Mouse (Mus musculus): ENCODE data around the gene Tmcc2.
A peak's percentile ranks its signal among the peaks of the same experiment; 100 is the strongest.

Tmcc2 gene

GRCm38 (mm10) chr1:132389886-132390585 is 1.0 kb downstream of the Tmcc2 start:
- ATAC-seq (ENCODE audit: low TSS enrichment): 0 out of 2 replicates have a peak, but pooled peaks have one; percentile 18

- ATAC-seq (ENCODE audit: low TSS enrichment): no peak
Observed at GRCm38 (mm10) chr1:132388813-132389803, 2.0 kb downstream of the Tmcc2 start.

- 0 out of 2 replicates have a peak, but pooled peaks have one; percentile 17 for ATAC-seq (ENCODE audit: low TSS enrichment)
Observed at GRCm38 (mm10) chr1:132387943-132388342, 3.1 kb downstream of the Tmcc2 start.

GRCm38 (mm10) chr1:132386266-132386665 is 4.8 kb downstream of the Tmcc2 start:
- ATAC-seq (ENCODE audit: low TSS enrichment): peak; percentile 60

- ATAC-seq (ENCODE audit: low TSS enrichment): no peak
Observed at GRCm38 (mm10) chr1:132385711-132386110, 5.4 kb downstream of the Tmcc2 start.

GRCm38 (mm10) chr1:132385266-132385665 is 5.8 kb downstream of the Tmcc2 start:
- no peak for ATAC-seq (ENCODE audit: low TSS enrichment)

GRCm38 (mm10) chr1:132384001-132384554 is 7.0 kb downstream of the Tmcc2 start:
- no peak; the same call in 1 of the 2 replicates for ATAC-seq (ENCODE audit: low TSS enrichment)

- no peak for ATAC-seq (ENCODE audit: low TSS enrichment)
Observed at GRCm38 (mm10) chr1:132381929-132382328, 9.2 kb downstream of the Tmcc2 start.

GRCm38 (mm10) chr1:132380550-132381100 is 10.5 kb downstream of the Tmcc2 start:
- no peak for ATAC-seq (ENCODE audit: low TSS enrichment)

- ATAC-seq (ENCODE audit: low TSS enrichment): no peak
Observed at GRCm38 (mm10) chr1:132377811-132378210, 13.3 kb downstream of the Tmcc2 start.

- ATAC-seq (ENCODE audit: low TSS enrichment): no peak
Observed at GRCm38 (mm10) chr1:132377055-132377365, 14.1 kb downstream of the Tmcc2 start.

GRCm38 (mm10) chr1:132376211-132377054 is 14.6 kb downstream of the Tmcc2 start:
- peak; percentile 56 for ATAC-seq (ENCODE audit: low TSS enrichment)

GRCm38 (mm10) chr1:132375256-132375655 is 15.8 kb downstream of the Tmcc2 start:
- ATAC-seq (ENCODE audit: low TSS enrichment): peak; percentile 29; the same call in 1 of the 2 replicates

- ATAC-seq (ENCODE audit: low TSS enrichment): no peak
Observed at GRCm38 (mm10) chr1:132374873-132375244, 16.2 kb downstream of the Tmcc2 start.

- ATAC-seq (ENCODE audit: low TSS enrichment): no peak
Observed at GRCm38 (mm10) chr1:132374140-132374872, 16.8 kb downstream of the Tmcc2 start.

- ATAC-seq (ENCODE audit: low TSS enrichment): no peak
Observed at GRCm38 (mm10) chr1:132372896-132373534, 18.1 kb downstream of the Tmcc2 start.

- no peak for ATAC-seq (ENCODE audit: low TSS enrichment)
Observed at GRCm38 (mm10) chr1:132372354-132372753, 18.7 kb downstream of the Tmcc2 start.

- ATAC-seq (ENCODE audit: low TSS enrichment): no peak
Observed at GRCm38 (mm10) chr1:132371298-132372081, 19.6 kb downstream of the Tmcc2 start.

- ATAC-seq (ENCODE audit: low TSS enrichment): no peak
Observed at GRCm38 (mm10) chr1:132370681-132371173, 20.4 kb downstream of the Tmcc2 start.

Data from frontal cortex, adult (tissue).